Mouse (Mus musculus): ENCODE measurements around the gene Tubg2.
"Not testable (repeated sequence)": the region's sequence is repeated elsewhere in the genome, so short reads cannot be mapped to it uniquely, and the experiment has no call there.

The Tubg2 gene

GRCm38 (mm10) chr11:101155728-101156371 is at the start of gene Tubg2:
Gene Tubg2 (plus strand): TSS chr11:101155907.
- DNase-seq (ENCODE audit: low spot score in 2 of 2): peak in 1 of 2 experiments; percentile 43

GRCm38 (mm10) chr11:101109351-101109750 is 46.4 kb upstream of the Tubg2 start:
- DNase-seq (ENCODE audit: low spot score in 2 of 2): no peak

GRCm38 (mm10) chr11:101110708-101111107 is 45.0 kb upstream of the Tubg2 start:
- DNase-seq (ENCODE audit: low spot score in 2 of 2): no peak

DNA sequence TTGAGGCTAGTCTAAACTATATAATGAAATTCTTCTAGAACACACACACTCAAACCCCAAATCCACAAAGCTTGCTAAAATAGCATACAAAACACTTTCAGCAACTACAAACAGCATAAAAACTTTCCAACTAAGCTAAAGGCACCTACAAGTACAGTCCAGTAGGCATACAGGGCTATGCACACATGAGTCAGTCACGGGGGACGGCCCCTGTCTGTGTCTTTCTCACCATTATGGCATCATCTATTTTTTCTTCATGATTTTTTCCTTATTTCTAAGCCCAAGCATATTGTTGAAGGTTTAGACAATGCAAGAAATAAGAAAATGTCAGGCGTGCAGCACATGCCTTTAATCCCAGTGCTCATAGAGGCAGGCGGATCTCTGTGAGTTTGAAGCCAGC is 44.5 kb upstream of the Tubg2 start:
- no peak for DNase-seq (ENCODE audit: low spot score in 2 of 2)

DNA sequence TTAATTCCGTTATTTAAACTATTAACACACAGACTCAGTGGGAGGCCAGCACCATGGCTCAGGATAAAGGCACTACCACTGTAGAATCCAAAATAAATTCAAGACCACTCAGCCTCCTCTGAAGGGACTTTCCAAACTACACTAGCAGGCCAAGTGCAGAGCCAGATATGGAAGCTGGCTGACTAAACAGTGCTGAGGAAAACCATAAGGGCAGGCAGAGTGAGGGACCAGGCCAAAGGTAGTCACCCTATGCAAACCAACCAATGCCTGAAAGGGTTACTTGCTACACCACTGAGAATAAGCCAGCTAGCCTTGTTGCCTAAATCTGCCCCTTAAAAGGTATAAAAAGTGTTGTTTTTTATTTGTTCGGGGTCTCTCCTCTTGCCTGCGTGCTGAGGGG is 43.5 kb upstream of the Tubg2 start:
- DNase-seq (ENCODE audit: low spot score in 2 of 2): no peak

- DNase-seq (ENCODE audit: low spot score in 2 of 2): no peak
Measured at GRCm38 (mm10) chr11:101115564-101115963, 40.1 kb upstream of the Tubg2 start.

GRCm38 (mm10) chr11:101118105-101118504 is 37.6 kb upstream of the Tubg2 start:
- DNase-seq (ENCODE audit: low spot score in 2 of 2): no peak

DNA sequence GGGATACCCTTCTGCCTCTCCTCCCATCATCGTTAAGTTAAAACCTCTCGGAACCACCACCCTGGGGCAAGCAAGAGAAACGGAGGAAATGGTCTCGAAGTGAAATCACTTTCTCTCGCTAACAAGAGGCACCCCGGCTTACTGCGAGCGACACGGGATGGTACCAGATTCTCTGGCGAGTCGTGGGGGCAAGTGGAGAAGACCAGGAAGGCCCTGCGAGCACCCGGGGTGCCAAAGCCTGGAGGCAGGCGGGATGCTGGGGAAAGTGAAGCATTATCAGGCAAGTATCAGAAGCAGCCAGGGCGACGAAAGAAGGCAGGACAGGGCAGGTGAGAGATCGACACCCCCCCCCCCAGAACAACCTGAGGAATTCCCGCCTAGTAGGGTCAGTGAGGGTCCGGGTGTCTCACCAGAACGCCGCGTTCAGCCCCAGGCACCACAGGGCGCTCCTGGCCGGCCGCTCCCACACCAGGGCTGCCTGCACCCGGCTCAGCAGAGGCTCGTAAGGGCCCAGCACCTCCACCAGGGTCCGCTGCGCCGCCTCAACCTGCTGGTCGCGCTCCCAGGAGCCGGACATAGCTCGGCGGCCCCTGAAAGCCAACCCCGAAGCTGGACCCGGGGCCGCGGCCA is 36.5 kb upstream of the Tubg2 start:
- no peak for DNase-seq (ENCODE audit: low spot score in 2 of 2)

GRCm38 (mm10) chr11:101119761-101120544 is 35.8 kb upstream of the Tubg2 start, which contains the start of the genes Retreg3 and Tubg1:
Gene Retreg3 (minus strand): TSS chr11:101119893.
Gene Tubg1 (plus strand): TSS chr11:101119938.
- DNase-seq (ENCODE audit: low spot score in 2 of 2): peak; percentile 98 to 99

DNA sequence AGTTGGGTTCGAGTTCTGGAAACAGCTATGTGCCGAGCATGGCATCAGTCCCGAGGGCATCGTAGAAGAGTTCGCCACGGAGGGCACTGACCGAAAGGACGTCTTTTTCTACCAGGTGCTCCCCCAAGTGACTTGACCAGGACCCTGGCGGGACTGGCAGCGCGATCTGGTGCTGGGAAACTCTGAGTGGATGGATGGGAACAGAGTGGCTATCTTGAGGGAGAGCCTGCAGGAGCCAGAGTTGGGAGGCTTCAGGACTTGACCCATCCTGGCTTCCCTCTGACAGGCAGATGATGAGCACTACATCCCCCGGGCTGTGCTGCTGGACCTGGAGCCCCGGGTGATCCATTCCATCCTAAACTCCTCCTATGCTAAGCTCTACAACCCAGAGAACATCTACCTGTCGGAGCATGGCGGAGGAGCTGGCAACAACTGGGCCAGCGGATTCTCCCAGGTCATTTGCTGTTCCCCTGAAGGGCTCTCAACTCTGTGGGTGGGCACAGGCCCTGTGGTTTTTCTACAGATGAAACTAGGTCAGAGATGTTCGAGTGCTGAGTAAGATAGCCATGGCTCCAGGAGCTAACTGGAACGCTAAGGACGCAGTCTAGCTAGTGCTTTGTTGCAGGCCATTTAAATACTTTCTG is 35.0 kb upstream of the Tubg2 start:
- DNase-seq (ENCODE audit: low spot score in 2 of 2): no peak

- DNase-seq (ENCODE audit: low spot score in 2 of 2): not testable (repeated sequence)
Measured at GRCm38 (mm10) chr11:101124494-101124893, 31.2 kb upstream of the Tubg2 start.

DNA sequence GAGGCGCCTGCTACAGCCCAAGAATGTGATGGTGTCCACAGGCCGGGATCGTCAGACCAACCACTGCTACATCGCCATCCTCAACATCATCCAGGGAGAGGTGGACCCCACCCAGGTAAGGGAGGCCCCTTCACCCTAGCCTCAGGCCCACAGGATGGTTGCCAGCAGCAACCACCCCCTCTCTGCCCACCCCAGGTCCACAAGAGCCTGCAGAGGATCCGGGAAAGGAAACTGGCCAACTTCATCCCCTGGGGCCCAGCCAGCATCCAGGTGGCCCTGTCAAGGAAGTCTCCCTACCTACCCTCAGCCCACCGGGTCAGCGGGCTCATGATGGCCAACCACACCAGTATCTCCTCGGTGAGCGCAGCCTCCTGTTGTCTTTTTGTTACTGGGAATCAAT is 30.7 kb upstream of the Tubg2 start:
- DNase-seq (ENCODE audit: low spot score in 2 of 2): not testable (repeated sequence)

DNA sequence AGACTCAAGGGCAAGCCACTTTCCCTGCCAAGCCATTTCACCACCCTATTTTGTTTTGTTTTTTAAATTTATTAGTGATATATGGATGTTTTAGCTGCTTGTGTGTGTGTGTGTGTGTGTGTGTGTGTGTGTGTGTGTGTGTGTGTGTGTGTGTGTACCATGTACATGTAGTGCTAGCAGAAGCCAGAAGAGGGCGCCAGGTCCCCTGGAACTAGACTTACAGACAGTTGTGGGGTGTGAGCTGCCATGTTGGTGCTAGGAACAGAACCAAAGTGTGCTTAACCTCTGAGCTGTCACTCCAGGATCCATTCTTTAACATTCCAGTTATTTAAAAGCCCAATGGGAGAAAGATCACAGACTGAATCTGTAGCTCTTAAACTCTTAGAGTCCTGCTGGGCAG is 28.6 kb upstream of the Tubg2 start:
- DNase-seq (ENCODE audit: low spot score in 2 of 2): no peak

DNA sequence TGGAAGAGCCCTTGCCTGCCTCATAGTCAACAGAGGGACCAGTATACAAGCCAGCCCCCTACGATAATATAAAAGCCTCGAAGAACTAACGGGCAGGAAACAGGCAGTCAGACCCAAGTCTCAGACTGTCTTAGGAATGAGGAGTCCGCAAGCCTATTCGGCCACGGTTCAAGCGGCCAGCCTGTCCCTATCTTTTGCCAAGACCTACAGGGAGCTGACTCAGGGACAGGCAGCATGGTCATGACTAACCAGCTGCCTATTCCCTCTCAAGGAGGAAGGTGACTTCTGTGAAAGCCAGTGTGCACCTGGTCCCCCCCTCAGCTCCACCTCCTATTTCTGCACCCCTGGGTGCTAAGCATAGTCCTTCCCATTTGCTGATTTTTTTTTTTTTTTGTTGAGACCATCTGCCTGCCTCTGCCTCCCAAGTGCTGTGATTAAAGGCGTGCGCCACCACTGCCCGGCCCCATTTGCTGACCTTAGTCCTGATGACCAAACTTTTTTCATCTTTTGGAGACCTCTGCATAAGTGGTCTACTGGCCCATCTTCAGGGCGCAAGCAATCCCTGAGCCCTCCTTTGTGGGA is 26.6 kb upstream of the Tubg2 start:
- no peak for DNase-seq (ENCODE audit: low spot score in 2 of 2)

DNA sequence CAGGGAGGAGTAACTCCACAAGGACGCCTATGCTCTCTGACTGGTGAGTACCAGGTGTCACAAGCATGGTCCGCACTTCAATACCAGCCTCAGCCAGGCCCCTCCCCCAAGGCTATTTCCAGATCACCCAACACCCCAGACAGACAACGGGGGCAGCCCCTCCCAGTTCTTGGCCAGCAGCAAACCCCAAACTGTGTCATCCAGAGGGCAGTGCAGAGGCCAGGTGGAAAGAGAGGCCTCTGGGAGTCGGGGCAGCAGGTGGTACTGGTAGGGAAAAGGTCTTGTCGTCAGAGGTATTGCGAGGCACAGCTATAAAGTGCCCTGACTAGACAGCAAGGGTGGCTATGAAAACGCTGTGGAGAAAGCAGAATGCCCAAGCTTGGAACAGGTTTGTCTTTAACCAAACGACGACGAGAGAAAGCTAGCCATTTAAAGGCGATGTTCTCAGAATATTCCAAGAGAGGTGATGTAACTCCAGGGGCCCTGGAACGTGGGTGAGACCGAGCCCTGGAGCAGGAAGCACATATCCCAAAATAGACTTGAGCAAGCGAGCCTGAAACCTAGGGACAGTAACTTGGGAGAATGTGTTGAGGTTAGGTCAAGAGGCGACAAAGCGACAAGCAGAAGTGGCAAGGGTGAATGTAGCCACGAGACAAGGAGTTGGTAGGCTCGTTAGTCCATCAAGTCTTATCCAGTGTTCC is 25.5 kb upstream of the Tubg2 start:
- DNase-seq (ENCODE audit: low spot score in 2 of 2): no peak

- no peak for DNase-seq (ENCODE audit: low spot score in 2 of 2)
Measured at GRCm38 (mm10) chr11:101131187-101131586, 24.5 kb upstream of the Tubg2 start.

DNA sequence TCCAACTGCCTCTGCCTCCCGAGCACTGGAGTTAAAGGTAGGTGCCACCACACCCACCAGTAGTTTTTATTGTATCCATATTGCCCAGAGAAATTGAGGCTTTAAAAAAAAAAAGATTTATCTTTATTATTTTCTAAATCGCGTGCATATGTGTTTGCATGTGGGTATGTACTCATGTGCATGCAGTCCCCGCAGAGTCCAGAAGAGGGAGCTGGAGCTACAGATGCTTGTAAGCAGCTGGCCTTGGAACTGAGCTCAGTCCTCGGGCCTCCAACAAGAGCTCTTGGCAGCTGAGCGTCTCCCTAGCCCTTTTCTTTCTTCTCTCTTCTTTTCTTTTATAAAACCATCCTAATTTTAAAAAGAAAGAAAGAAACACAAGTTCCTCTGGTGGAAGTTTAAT is 24.0 kb upstream of the Tubg2 start:
- no peak for DNase-seq (ENCODE audit: low spot score in 2 of 2)

GRCm38 (mm10) chr11:101133037-101133436 is 22.7 kb upstream of the Tubg2 start:
- DNase-seq (ENCODE audit: low spot score in 2 of 2): no peak

DNA sequence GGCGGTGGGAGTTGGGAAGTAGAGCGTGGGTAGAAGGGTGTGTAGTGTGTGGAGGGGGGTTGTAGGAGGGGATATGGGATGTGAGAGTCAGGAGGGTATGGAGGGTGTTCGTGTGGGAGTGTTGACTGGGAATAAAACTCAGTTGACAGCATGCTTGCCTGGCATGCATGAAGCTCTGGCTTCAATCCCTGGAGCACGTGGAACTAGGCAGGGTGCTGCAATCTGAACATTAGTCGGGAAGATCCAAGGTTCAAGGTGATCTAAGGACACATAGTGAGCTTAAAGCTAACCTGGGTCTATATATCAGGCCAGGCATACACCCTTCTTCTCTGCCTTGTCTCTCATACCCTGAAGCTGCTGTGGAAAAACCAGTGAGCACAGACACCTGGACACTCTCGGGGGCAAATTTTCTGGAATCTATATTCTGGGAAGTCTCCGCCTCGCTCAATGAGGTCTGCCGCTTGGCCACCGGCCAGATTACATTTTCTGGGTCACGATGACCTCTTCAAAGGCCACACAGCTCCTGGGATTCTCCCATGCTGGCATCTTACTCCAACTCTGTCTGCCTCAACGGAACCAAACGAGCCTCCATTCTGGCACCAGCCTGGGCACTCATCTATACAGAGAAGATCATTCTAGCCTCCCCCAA is 21.4 kb upstream of the Tubg2 start:
- DNase-seq (ENCODE audit: low spot score in 2 of 2): no peak

DNA sequence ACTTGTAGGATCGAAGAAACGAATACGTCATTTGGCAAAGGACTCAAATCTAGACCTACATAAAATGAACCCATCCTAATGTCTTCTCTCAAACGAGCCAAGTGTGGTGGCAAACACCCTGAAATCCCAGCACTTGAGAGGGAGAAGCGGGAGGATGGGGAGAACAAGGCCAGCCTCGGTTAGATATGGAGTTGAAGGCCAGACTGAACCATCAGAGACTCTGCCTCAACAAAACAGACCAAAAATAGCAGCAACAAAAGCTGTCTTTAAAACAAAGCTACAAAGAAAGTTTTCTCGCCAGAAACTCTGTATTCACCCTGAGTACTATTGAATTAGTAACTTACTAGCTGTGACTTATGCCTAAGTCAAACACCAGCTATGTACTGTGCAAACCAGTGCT is 18.7 kb upstream of the Tubg2 start:
- no peak for DNase-seq (ENCODE audit: low spot score in 2 of 2)
